Mouse (Mus musculus) spleen, postnatal 36 days (tissue): ENCODE data around the gene Eif4a1.
"Not testable (repeated sequence)": the region's sequence is repeated elsewhere in the genome, so short reads cannot be mapped to it uniquely, and the experiment has no call there.

Source experiments
- DNase-seq, 2 experiments: peaks; one replicate each; pipeline ENCODE4 v3.0.0; 2022; ENCODE audit warnings: low spot score in 2 of 2, mixed read lengths in 1 of 2

Gene Eif4a1

DNA sequence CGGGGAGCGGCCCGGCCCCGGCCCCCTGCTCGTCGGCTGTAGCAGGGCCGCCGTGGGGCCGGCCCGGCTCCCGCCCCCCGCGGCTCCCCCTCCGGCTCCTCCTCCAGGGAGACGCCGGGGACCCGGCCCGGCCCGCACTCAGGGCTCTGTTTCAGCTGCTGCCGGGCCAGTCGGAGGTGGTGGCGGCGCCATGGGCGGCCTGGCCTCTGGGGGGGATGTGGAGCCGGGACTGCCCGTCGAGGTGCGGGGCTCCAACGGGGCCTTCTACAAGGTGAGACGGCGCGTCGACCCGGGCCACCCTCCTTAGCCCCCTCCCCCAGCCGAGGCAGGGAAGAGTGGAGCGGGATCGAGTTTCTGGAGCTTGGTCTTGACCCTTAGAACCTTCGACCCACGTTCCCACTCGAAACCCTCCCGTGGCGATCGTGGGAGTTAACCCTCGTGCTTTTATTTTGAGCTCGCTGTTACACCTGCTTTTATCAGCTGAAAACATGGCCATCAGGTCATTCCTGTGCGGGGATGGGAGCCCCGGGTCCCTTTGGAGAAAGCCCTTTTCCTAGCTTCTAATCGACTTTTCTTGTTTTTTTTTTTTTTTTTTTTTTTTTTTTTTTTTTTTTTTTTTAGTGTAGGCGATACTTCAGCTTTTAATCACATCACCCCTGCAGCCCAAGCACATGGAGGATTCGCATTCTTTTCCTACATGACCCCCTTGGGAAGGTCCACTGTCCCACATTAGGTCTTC is 38.9 kb downstream of the Eif4a1 start:
- DNase-seq = peak in 1 of 2 experiments; percentile 62

DNA sequence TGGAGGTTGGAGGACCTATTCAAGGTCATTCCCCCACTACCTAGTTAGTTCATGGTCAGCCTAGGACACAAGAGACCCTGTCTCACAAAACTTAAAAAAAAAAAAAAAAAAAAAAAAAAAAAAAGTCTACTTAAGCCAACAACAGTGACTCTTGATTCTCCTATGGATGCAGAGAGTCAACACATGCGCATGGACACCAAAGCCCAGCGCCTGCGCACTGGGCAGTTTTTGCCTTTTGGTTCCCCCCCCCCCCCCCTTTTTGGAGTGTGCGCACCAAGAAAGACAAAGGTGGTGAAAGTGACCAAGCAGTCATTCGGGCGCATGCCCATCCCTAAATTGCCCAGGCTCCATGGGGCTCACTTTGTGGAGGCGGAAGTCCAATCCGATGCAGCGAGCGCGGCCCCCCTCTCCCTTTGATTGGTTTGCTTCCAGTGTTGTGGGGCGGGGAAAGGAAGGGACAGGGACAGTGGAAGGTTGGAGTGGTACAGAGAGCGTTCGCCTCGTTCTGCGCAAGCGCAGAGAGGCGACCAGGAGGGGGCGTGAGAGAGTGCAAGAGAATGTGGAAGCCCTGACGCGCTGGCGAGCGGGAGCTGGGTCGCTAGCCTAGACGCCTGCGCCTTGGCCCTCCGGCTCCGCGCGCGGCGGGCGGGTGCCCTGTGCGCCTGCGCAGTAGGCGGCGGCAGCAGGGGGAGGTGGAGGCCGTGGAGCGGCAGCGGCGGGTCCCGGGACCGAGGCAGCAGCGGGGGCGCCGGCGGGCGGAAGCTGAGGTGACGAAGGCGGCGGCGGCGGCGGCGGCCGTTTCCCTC is 39.7 kb downstream of the Eif4a1 start, which contains the start of gene Fxr2:
Fxr2 (plus strand) TSS at position 707 of the 806 bp plus-strand sequence.
- peak; percentile 100 for DNase-seq

DNA sequence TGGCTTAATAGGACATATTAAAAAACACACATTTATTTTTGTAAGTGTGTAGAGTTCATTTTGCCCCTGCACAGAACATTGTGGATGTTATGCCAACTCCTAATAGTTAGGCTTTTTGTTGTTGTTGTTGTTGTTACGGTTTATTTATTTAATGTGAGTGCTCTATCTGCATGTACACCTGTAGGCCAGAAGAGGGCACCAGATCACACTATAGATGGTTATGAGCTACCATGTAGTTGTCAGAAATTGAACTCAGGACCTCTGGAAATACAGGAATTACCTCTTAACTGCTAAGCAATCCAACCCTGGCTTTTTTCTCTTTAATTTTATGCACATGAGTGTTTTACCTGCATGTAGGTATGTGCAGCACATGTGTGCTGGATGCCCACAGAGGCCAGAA is 42.4 kb downstream of the Eif4a1 start:
- DNase-seq = no peak

DNA sequence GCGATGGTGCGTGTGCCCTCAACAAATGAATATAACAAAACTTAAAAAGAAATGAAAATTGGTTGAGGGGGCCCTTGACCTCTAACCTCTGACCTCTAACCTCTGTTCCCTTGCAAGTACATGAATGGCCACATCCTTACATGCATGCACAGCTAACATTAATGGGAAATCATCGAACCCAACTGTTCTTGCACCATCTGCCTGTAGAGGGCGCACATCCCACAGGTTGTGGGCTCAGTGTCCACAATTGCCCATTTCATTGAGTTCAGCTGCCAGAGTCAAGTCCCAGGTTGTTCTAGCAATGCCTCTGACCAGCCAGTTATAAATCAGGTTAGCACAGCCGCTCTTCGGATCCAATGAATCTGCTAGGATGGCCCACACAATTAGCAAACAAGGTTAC is 43.9 kb downstream of the Eif4a1 start:
- peak; percentile 53 to 68 for DNase-seq

DNA sequence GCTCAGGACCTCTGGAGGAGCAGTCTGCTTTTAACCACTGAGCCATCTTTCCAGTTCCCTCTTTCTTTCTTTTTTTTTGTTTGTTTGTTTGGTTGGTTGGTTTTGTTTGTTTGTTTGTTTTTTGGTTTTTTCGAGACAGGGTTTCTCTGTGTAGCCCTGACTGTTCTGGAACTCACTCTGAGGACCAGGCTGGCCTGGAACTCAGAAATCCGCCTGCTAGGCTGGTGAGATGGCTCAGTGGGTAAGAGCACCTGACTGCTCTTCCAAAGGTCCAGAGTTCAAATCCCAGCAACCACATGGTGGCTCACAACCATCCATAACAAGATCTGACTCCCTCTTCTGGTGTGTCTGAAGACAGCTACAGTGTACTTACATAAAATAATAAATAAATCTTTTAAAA is 47.9 kb downstream of the Eif4a1 start:
- not testable (repeated sequence) for DNase-seq

DNA sequence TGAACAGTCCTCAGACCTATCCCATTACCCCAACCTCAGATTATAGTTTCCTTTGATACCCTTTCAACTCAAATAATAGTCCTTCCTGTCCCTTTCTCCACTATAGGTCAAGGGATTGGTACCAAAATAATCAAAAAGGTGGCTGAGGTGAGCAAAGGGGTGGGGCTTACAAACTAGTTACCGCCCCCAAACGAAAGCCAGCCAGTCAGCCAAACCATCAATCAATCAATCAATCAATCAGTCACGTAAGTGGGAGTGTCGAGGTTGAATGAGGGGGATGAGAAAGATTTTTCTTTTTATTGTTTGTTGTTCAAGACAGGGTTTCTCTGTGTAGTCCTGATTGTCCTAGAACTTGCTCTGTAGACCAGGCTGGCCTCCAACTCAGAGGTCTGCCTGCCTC is 49.2 kb downstream of the Eif4a1 start:
- DNase-seq = no peak

DNA sequence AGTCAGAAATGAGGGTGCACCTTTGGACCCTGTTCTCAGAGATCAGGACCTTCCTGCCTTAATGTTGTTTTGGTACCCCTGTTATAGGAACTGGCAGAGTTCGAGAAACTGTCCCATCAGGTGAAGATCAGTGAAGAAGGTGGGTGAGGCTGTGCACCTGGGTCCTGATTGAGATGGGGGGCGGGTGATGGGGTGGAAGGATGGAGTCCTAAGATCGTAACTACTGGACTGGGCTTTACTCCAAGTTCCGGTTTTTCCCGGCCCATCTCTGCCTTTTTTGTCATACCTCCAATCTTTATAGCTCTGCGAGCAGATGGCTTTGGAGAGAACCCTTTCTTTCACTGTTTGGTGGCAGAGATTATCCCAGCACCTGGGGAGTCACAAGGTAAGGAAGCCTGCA is 49.8 kb downstream of the Eif4a1 start:
- no peak for DNase-seq

DNA sequence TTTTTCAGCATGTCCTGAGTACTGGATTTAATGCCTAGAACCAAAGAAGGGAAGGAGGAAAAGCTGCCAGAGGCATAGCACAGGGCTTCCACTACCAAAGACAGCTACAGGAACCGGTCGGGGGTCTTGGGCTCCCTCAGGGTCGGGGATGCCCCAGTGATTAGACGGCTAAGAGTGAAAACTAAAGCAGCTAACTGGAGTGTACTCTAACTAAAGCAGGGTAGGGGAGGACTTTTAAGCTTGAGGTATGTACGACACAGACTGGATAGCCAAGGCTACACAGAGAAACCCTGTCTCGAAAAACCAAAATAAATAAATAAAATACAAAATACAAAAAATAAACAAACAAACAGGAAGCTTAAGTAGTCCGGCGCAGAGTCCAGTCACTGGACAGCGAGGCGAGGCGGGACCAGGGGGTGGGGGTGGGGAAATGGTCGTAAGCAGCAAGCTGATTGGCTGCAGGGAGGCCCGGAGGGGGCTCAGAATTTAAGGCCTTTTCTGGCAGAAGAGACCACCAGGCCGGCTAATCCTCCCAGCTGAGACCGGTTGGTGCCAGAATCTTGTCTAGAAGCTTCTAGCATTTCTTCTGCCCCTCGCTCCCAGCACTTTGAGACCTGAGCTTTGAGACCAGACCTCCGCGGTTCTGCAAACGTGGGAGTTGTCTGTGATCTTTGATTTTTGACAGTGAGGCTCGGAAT is 50.5 kb downstream of the Eif4a1 start, which contains the start of gene Sat2:
Sat2 (plus strand) TSS at position 454 of the 698 bp plus-strand sequence.
- DNase-seq = no peak

DNA sequence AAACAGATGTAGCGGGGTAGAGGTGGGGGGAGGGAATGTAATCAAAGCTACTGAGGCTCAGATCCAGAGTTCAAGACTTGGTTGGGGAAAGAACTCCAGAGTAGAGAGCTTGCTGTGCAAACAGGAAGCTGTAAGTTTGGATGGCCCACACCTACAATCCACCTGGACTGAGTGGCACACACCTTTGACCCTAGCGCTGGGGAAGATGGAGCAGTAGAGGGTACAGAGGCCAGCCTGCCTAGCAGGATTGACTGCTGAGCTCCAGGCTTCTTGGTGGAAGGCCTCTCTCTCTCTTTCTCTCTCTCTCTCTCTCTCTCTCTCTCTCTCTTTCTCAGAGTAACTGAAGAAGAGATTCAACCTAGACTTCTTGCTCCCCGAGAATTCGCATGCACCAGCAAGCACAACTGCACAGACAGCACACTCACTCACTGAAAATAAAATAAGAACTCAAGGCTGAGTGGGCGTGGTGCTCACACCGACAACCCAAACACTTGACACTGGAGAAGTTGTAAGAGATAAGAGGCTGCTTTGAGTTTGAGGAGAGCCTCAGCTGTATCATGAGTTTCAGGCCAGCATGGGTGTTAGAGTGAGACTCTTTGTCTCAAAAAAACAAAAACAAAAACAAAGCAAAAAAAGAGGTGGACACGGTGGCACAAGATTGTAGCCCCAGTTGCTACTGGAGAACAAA is 51.7 kb downstream of the Eif4a1 start:
- DNase-seq = no peak

DNA sequence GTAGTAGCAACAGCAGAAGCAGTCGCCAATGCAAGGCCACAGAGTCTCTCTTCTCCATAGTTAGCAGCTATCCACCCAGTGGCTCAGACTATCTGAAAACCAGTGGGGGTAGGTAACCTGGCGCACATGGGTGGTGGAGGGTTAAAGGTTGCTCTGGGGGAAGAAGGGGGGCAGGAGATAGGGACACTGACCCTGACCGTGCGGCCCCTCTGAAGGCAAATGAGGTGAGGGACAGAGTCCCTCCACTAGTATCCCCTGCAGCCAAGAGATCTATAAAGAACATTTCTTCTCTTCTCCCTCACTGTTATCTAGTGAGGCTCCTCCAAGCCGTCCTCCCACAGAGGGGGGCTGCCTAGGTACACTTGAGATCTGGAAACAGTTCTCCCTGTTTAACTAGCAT is 54.4 kb downstream of the Eif4a1 start, which contains the start of gene Shbg:
Shbg (minus strand) TSS at position 101 of the 400 bp plus-strand sequence.
- no peak for DNase-seq
